Mouse (Mus musculus): ENCODE measurements at regions not wholly inside any gene's neighbourhood (a gene's known extent, or its start where the extent isn't known, plus 50 kb on each side); places are given as distances from the start of the nearest gene placed in this dataset.

DNA sequence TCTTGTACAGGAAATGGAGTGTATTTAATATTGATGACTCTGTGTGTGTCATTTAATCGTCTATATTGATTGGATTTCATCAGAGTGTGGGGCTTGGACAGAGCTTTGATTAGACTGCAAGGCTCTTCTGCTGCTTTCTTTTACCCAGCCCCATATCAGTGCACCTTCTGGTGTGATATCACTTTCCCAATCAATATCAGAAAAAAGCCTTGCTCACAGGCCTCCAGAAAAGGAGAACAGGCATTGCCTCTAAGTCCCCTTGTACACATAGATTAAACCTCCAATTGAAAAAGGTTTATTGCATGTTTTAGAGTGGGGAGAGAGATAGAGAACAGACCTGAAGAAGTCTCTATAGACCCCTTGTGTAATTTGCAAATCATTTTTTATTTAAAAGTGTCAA lies 831.6 kb upstream of the Zeb2 start:
- no peak for TF ChIP-seq POLR2A (IDR thresholded peaks at IDR 0.05; ENCODE audit: low read depth, low read length)
- no peak for TF ChIP-seq CTCF (IDR thresholded peaks at IDR 0.05; ENCODE audit: extremely low read depth, insufficient read depth, insufficient read length, insufficient replicate concordance)
